Mouse (Mus musculus) heart, embryonic 10.5 days (tissue): ENCODE data around the gene Pcgf1. TPM values are rescaled to one million over a fixed set of nuclear protein-coding genes. Genes with fewer than 3 reads are reported as not detected.

Experiments used
- DNase-seq: peaks from one replicate; pipeline ENCODE4 v3.0.0-alpha.2; 2017; ENCODE audit warnings: low spot score
- H3K27ac ChIP-seq: fragments of 300-500 bp; sonication (generic); 2 replicates; pipeline ENCODE4 v1.5.1; 2016; ENCODE audit warnings: mild to moderate bottlenecking
- H3K27me3 ChIP-seq: fragments of 300-500 bp; sonication (generic); 2 replicates; pipeline ENCODE4 v1.6.1; 2016; ENCODE audit warnings: mild to moderate bottlenecking; ENCODE audit not compliant: poor library complexity, insufficient read depth, severe bottlenecking
- H3K36me3 ChIP-seq: fragments of 300-500 bp; sonication (generic); 2 replicates; pipeline ENCODE4 v1.6.1; 2016; ENCODE audit warnings: mild to moderate bottlenecking, moderate library complexity
- H3K4me1 ChIP-seq: fragments of 300-500 bp; sonication (generic); 2 replicates; pipeline ENCODE4 v1.6.1; 2016; ENCODE audit warnings: mild to moderate bottlenecking
- H3K4me3 ChIP-seq: fragments of 300-500 bp; sonication (generic); 2 replicates; pipeline ENCODE4 v1.5.1; 2016; ENCODE audit warnings: mild to moderate bottlenecking, moderate library complexity
- H3K9me3 ChIP-seq: fragments of 300-500 bp; sonication (generic); 2 replicates; pipeline ENCODE4 v1.6.1; 2016; ENCODE audit warnings: mild to moderate bottlenecking, moderate library complexity
- WGBS: fragments of 180-500 bp; shearing (Covaris S2); methylation state at CpG from one replicate; pipeline ENCODE4 v1.1.7; 2016; 5-methylcytosine and 5-hydroxymethylcytosine counted together
- polyA plus RNA-seq: library from polyadenylated mRNA; unstranded; fragments of >200 nt; fragmentation: Nextera tagmentation; extraction: Ambion mirVana; gene quantifications from 2 replicates; pipeline ENCODE4 v1.2.1, GENCODE M21; 2016

Gene Pcgf1
- polyA plus RNA-seq: 16.7 and 24.4 TPM in 2 replicates

GRCm38 (mm10) chr6:83077630-83078323 is at the start of gene Pcgf1:
Gene Pcgf1, plus strand, starts transcription at chr6:83077869.
- Histone ChIP-seq H3K27ac (peak within 1 kb of the TSS; percentile 95), H3K4me3 (peak within 1 kb of the TSS; percentile 87), H3K36me3 (peaks cover 29% of the 10 kb centered on the region), H3K27me3 (peaks cover 73% of the 10 kb centered on the region), H3K4me1 (peaks cover 13% of the 10 kb centered on the region), H3K9me3 (no peaks in the 10 kb centered on the region)
- WGBS: under 1% methylated on average over 54 of the region's 54 CpGs
- DNase-seq: no peak

GRCm38 (mm10) chr6:83029777-83030176 is 47.9 kb upstream of the Pcgf1 start:
- no peak overlapping the region for H3K4me3 ChIP-seq
- WGBS: 30% methylated on average over 10 of the region's 10 CpGs
- H3K9me3 ChIP-seq: no peaks in the 10 kb centered on the region
- no peak overlapping the region for H3K27ac ChIP-seq
- H3K4me1 ChIP-seq: peaks cover 35% of the 10 kb centered on the region
- H3K27me3 ChIP-seq: peaks cover 69% of the 10 kb centered on the region
- peaks cover 13% of the 10 kb centered on the region for H3K36me3 ChIP-seq
- DNase-seq: no peak

DNA sequence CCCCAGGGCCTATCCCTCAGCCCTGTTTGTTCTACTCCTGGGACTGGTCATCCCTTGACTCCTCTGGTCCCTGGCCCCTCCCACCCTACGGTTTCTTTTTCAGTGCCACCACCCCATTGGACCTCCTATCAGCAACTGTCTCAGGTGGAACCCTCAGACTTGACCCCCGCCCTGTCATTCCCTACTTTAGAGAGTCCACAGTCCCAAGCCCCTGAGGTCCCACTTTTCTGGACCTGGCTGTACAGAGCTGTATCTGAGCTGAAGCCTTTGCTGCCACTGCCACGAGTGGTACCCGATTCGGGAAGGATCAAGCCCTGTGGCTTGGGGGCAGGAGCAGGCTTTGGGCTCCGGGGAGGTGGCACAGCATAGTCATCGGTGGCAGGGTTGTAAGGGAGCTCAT is 46.6 kb upstream of the Pcgf1 start:
- WGBS: 65% methylated on average over 7 of the region's 7 CpGs
- peaks cover 79% of the 10 kb centered on the region for H3K27me3 ChIP-seq
- H3K9me3 ChIP-seq: no peaks in the 10 kb centered on the region
- peaks cover 43% of the 10 kb centered on the region for H3K4me1 ChIP-seq
- no peak overlapping the region for H3K27ac ChIP-seq
- no peak for DNase-seq
- peaks cover 13% of the 10 kb centered on the region for H3K36me3 ChIP-seq
- no peak overlapping the region for H3K4me3 ChIP-seq

GRCm38 (mm10) chr6:83031921-83032590 is 45.6 kb upstream of the Pcgf1 start:
- peaks cover 13% of the 10 kb centered on the region for H3K36me3 ChIP-seq
- no peak for DNase-seq
- no peaks in the 10 kb centered on the region for H3K9me3 ChIP-seq
- H3K27me3 ChIP-seq: peaks cover 81% of the 10 kb centered on the region
- H3K4me3 ChIP-seq: peak overlapping the region; percentile 79
- peak overlapping the region; percentile 90 for H3K27ac ChIP-seq
- H3K4me1 ChIP-seq: peaks cover 43% of the 10 kb centered on the region
- 26% methylated on average over 18 of the region's 18 CpGs for WGBS

DNA sequence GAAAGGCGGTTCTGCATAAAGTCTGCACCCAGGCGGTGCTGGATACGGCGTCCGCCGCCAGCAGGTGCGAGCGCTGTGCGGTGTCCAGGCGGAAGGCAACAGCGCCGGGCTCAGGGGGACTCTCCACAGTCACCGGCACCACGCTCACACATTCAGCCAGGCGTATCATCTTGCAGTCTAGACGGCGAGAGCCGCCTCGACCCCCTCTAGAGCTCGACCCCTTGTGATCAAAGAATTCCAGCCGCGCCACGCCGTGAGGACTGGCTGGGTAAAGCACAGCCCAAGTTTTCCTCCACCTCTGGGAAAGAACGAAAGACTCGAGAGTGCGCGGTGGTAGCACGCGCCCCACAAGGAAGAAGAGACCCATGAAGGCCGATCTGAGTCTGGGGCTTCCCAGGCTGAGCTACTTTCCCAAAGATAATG is 44.9 kb upstream of the Pcgf1 start:
- Histone ChIP-seq H3K4me1 (peaks cover 38% of the 10 kb centered on the region), H3K4me3 (peak overlapping the region; percentile 79), H3K27me3 (peaks cover 82% of the 10 kb centered on the region), H3K27ac (peak overlapping the region; percentile 90), H3K36me3 (peaks cover 13% of the 10 kb centered on the region), H3K9me3 (no peaks in the 10 kb centered on the region)
- DNase-seq: peak; percentile 86
- WGBS: 0% methylated on average over 31 of the region's 31 CpGs

GRCm38 (mm10) chr6:83033249-83034185 is 44.2 kb upstream of the Pcgf1 start, which contains the start of the genes Dok1 and Loxl3:
Gene Dok1, minus strand, starts transcription at chr6:83033471.
Gene Loxl3, plus strand, starts transcription at chr6:83034173.
- Histone ChIP-seq H3K27me3 (peaks cover 81% of the 10 kb centered on the region), H3K9me3 (no peaks in the 10 kb centered on the region), H3K4me3 (peak within 1 kb of the TSS; percentile 79), H3K36me3 (peaks cover 13% of the 10 kb centered on the region), H3K4me1 (peaks cover 41% of the 10 kb centered on the region), H3K27ac (peak within 1 kb of the TSS; percentile 90)
- WGBS: under 1% methylated on average over 51 of the region's 51 CpGs
- DNase-seq: peak; percentile 91

GRCm38 (mm10) chr6:83034463-83035055 is 43.1 kb upstream of the Pcgf1 start:
- no peak for DNase-seq
- peaks cover 13% of the 10 kb centered on the region for H3K36me3 ChIP-seq
- WGBS: 20% methylated on average over 5 of the region's 5 CpGs
- H3K27ac ChIP-seq: peak overlapping the region; percentile 90
- peak overlapping the region; percentile 79 for H3K4me3 ChIP-seq
- H3K27me3 ChIP-seq: peaks cover 72% of the 10 kb centered on the region
- peaks cover 44% of the 10 kb centered on the region for H3K4me1 ChIP-seq
- no peaks in the 10 kb centered on the region for H3K9me3 ChIP-seq

GRCm38 (mm10) chr6:83037188-83037587 is 40.5 kb upstream of the Pcgf1 start:
- DNase-seq: no peak
- no peak overlapping the region for H3K27ac ChIP-seq
- no peak overlapping the region for H3K4me3 ChIP-seq
- WGBS: 59% methylated on average over 8 of the region's 8 CpGs
- peaks cover 38% of the 10 kb centered on the region for H3K4me1 ChIP-seq
- no peaks in the 10 kb centered on the region for H3K9me3 ChIP-seq
- no peaks in the 10 kb centered on the region for H3K36me3 ChIP-seq
- H3K27me3 ChIP-seq: peaks cover 62% of the 10 kb centered on the region

- H3K4me1 ChIP-seq: peaks cover 33% of the 10 kb centered on the region
- H3K36me3 ChIP-seq: no peaks in the 10 kb centered on the region
- peak overlapping the region; percentile 74 for H3K27ac ChIP-seq
- WGBS: 10% methylated on average over 24 of the region's 24 CpGs
- peak overlapping the region; percentile 51 for H3K4me3 ChIP-seq
- peak; percentile 94 for DNase-seq
- H3K9me3 ChIP-seq: no peaks in the 10 kb centered on the region
- peaks cover 63% of the 10 kb centered on the region for H3K27me3 ChIP-seq
Observed at GRCm38 (mm10) chr6:83038496-83039012, 39.1 kb upstream of the Pcgf1 start.

GRCm38 (mm10) chr6:83040601-83041000 is 37.1 kb upstream of the Pcgf1 start:
- no peak for DNase-seq
- no peak overlapping the region for H3K4me3 ChIP-seq
- H3K27ac ChIP-seq: no peak overlapping the region
- peaks cover 50% of the 10 kb centered on the region for H3K27me3 ChIP-seq
- H3K36me3 ChIP-seq: no peaks in the 10 kb centered on the region
- 75% methylated on average over 5 of the region's 5 CpGs for WGBS
- H3K9me3 ChIP-seq: no peaks in the 10 kb centered on the region
- peaks cover 29% of the 10 kb centered on the region for H3K4me1 ChIP-seq

DNA sequence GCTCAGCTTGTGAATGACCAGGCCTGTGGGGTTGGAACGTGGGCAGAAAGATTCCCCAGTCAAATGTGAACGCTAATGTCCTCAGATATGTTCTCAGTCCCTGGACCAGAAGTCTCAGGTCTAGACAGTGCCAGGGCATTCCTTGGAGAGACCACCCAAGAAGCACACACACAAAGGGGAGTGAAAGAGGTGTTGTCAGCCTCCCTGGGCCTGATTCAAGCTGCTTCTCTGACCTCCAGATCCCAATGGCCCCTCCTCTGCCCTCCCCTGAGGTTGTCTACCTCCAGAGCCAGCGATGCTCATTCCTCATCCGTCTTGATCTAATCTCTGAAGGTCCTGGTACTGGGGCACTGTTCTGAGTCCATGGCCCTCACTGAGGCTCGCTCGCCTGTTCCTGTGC is 34.1 kb upstream of the Pcgf1 start:
- H3K27me3 ChIP-seq: peaks cover 26% of the 10 kb centered on the region; the same call in 1 of the 2 replicates
- WGBS: 63% methylated on average over 6 of the region's 6 CpGs

DNA sequence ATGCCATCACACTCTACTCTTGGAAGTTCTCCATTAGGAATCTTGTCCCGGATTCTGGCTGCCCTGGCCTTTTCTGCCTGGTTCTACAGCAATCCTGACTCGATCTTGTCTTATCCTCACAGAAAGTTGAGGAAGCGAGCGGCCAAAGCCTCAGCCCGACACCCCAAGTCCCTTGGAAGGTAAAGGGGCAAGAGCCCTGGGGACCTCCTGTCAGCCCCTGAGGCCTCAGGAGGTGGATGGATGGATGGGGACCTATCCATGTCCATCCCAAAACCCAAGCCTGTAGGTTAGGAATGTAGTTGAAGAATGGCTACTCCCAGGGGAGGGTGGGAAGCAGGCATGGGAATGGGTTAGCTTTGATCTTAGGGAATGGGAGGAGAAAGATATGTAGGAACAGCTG is 33.7 kb upstream of the Pcgf1 start:
- Histone ChIP-seq H3K4me3 (no peak overlapping the region), H3K4me1 (peaks cover 22% of the 10 kb centered on the region), H3K9me3 (no peaks in the 10 kb centered on the region), H3K36me3 (no peaks in the 10 kb centered on the region), H3K27ac (peak overlapping the region; percentile 37), H3K27me3 (peaks cover 30% of the 10 kb centered on the region)
- 77% methylated on average over 5 of the region's 5 CpGs for WGBS
- DNase-seq: no peak

More for the DNA sequence above, 34.1 kb upstream of the Pcgf1 start:
- DNase-seq: no peak
- no peak overlapping the region for H3K4me3 ChIP-seq
- no peaks in the 10 kb centered on the region for H3K9me3 ChIP-seq
- H3K36me3 ChIP-seq: no peaks in the 10 kb centered on the region
- H3K4me1 ChIP-seq: peaks cover 26% of the 10 kb centered on the region
- peak overlapping the region; percentile 37; the same call in 1 of the 2 replicates for H3K27ac ChIP-seq
